Mouse (Mus musculus): ENCODE results near the gene Eef1akmt2. TPM values are rescaled to one million over a fixed set of nuclear protein-coding genes. Genes with fewer than 3 reads are reported as not detected.

The Eef1akmt2 gene
- total and polyA plus RNA-seq, 2 experiments, result 3.4 to 21.8 TPM

- Histone ChIP-seq H3K36me3 (ENCODE audit: control insufficient read depth, insufficient read depth, low read length) (no peaks in the 10 kb centered on the region), H3K79me2 (ENCODE audit: control insufficient read depth, insufficient read depth, low read length) (peaks cover 37% of the 10 kb centered on the region), H3K4me1 (ENCODE audit: control insufficient read depth, insufficient read depth, low read length) (peaks cover 28% of the 10 kb centered on the region), H3K4me3 (ENCODE audit: insufficient read depth, low read depth, low read length) (no peak overlapping the region), H3K9ac (ENCODE audit: low read depth, low read length) (no peak overlapping the region), H3K27ac (replicated peaks; ENCODE audit: insufficient read depth, low read depth, low read length) (0 out of 2 replicates have a peak overlapping the region, but pooled peaks have one; percentile 5), H3K27me3 (ENCODE audit: control insufficient read depth, insufficient read depth, low read length) (no peaks in the 10 kb centered on the region)
- TF ChIP-seq CTCF (IDR thresholded peaks at IDR 0.05; ENCODE audit: low read depth, low read length) (no peak), POLR2A (IDR thresholded peaks at IDR 0.05; ENCODE audit: extremely low read depth, insufficient read depth, low read length) (no peak)
- 71% methylated on average over 7 of the region's 7 CpGs for WGBS
- DNase-seq (ENCODE audit: extremely low read depth, low read depth, low spot score), result no peak
Observed at GRCm38 (mm10) chr7:132804461-132804860, 48.0 kb downstream of the Eef1akmt2 start.

GRCm38 (mm10) chr7:132803962-132804361 is 48.5 kb downstream of the Eef1akmt2 start:
- WGBS, result 58% methylated on average over 3 of the region's 3 CpGs
- TF ChIP-seq CTCF (IDR thresholded peaks at IDR 0.05; ENCODE audit: low read depth, low read length) (no peak), POLR2A (IDR thresholded peaks at IDR 0.05; ENCODE audit: extremely low read depth, insufficient read depth, low read length) (no peak)

GRCm38 (mm10) chr7:132803336-132803735 is 49.1 kb downstream of the Eef1akmt2 start:
- no peak overlapping the region for H3K9ac ChIP-seq (ENCODE audit: low read depth, low read length)
- no peak for DNase-seq (ENCODE audit: extremely low read depth, low read depth, low spot score)
- H3K27ac ChIP-seq (replicated peaks; ENCODE audit: insufficient read depth, low read depth, low read length), result no peak overlapping the region
- peaks cover 35% of the 10 kb centered on the region for H3K79me2 ChIP-seq (ENCODE audit: control insufficient read depth, insufficient read depth, low read length)
- TF ChIP-seq POLR2A (IDR thresholded peaks at IDR 0.05; ENCODE audit: extremely low read depth, insufficient read depth, low read length) (no peak), CTCF (IDR thresholded peaks at IDR 0.05; ENCODE audit: low read depth, low read length) (no peak)
- no peak overlapping the region for H3K4me3 ChIP-seq (ENCODE audit: insufficient read depth, low read depth, low read length)
- peaks cover 33% of the 10 kb centered on the region for H3K4me1 ChIP-seq (ENCODE audit: control insufficient read depth, insufficient read depth, low read length)
- H3K27me3 ChIP-seq (ENCODE audit: control insufficient read depth, insufficient read depth, low read length), result no peaks in the 10 kb centered on the region
- 63% methylated on average over 2 of the region's 2 CpGs for WGBS
- H3K36me3 ChIP-seq (ENCODE audit: control insufficient read depth, insufficient read depth, low read length), result no peaks in the 10 kb centered on the region

More at GRCm38 (mm10) chr7:132803962-132804361, 48.5 kb downstream of the Eef1akmt2 start:
- Histone ChIP-seq H3K27me3 (ENCODE audit: control insufficient read depth, insufficient read depth, low read length) (no peaks in the 10 kb centered on the region), H3K27ac (replicated peaks; ENCODE audit: insufficient read depth, low read depth, low read length) (no peak overlapping the region), H3K9ac (ENCODE audit: low read depth, low read length) (no peak overlapping the region), H3K79me2 (ENCODE audit: control insufficient read depth, insufficient read depth, low read length) (peaks cover 37% of the 10 kb centered on the region), H3K36me3 (ENCODE audit: control insufficient read depth, insufficient read depth, low read length) (no peaks in the 10 kb centered on the region), H3K4me1 (ENCODE audit: control insufficient read depth, insufficient read depth, low read length) (peaks cover 33% of the 10 kb centered on the region), H3K4me3 (ENCODE audit: insufficient read depth, low read depth, low read length) (no peak overlapping the region)
- DNase-seq (ENCODE audit: extremely low read depth, low read depth, low spot score), result no peak

- Histone ChIP-seq H3K27me3 (ENCODE audit: control insufficient read depth, insufficient read depth, low read length) (no peaks in the 10 kb centered on the region), H3K9ac (ENCODE audit: low read depth, low read length) (no peak overlapping the region), H3K27ac (replicated peaks; ENCODE audit: insufficient read depth, low read depth, low read length) (no peak overlapping the region), H3K79me2 (ENCODE audit: control insufficient read depth, insufficient read depth, low read length) (peaks cover 37% of the 10 kb centered on the region), H3K4me3 (ENCODE audit: insufficient read depth, low read depth, low read length) (no peak overlapping the region), H3K36me3 (ENCODE audit: control insufficient read depth, insufficient read depth, low read length) (no peaks in the 10 kb centered on the region), H3K4me1 (ENCODE audit: control insufficient read depth, insufficient read depth, low read length) (peaks cover 31% of the 10 kb centered on the region)
- TF ChIP-seq CTCF (IDR thresholded peaks at IDR 0.05; ENCODE audit: low read depth, low read length), result no peak
- TF ChIP-seq POLR2A (IDR thresholded peaks at IDR 0.05; ENCODE audit: extremely low read depth, insufficient read depth, low read length), result no peak
- WGBS, result 81% methylated on average over 11 of the region's 11 CpGs
- DNase-seq (ENCODE audit: extremely low read depth, low read depth, low spot score), result no peak
Observed at GRCm38 (mm10) chr7:132802691-132803090, 49.8 kb downstream of the Eef1akmt2 start.

- Histone ChIP-seq H3K36me3 (ENCODE audit: control insufficient read depth, insufficient read depth, low read length) (no peaks in the 10 kb centered on the region), H3K9ac (ENCODE audit: low read depth, low read length) (no peak overlapping the region), H3K4me3 (ENCODE audit: insufficient read depth, low read depth, low read length) (no peak overlapping the region), H3K27me3 (ENCODE audit: control insufficient read depth, insufficient read depth, low read length) (no peaks in the 10 kb centered on the region), H3K4me1 (ENCODE audit: control insufficient read depth, insufficient read depth, low read length) (peaks cover 31% of the 10 kb centered on the region), H3K27ac (replicated peaks; ENCODE audit: insufficient read depth, low read depth, low read length) (peak overlapping the region; percentile 53; the same call in 1 of the 2 replicates), H3K79me2 (ENCODE audit: control insufficient read depth, insufficient read depth, low read length) (peaks cover 37% of the 10 kb centered on the region)
- WGBS, result 73% methylated on average over 2 of the region's 2 CpGs
- DNase-seq (ENCODE audit: extremely low read depth, low read depth, low spot score), result no peak
- no peak for TF ChIP-seq CTCF (IDR thresholded peaks at IDR 0.05; ENCODE audit: low read depth, low read length)
- no peak for TF ChIP-seq POLR2A (IDR thresholded peaks at IDR 0.05; ENCODE audit: extremely low read depth, insufficient read depth, low read length)
Observed at GRCm38 (mm10) chr7:132802066-132802465, 50.4 kb downstream of the Eef1akmt2 start.

GRCm38 (mm10) chr7:132801509-132801908 is 51.0 kb downstream of the Eef1akmt2 start:
- Histone ChIP-seq H3K27me3 (ENCODE audit: control insufficient read depth, insufficient read depth, low read length) (no peaks in the 10 kb centered on the region), H3K4me3 (ENCODE audit: insufficient read depth, low read depth, low read length) (no peak overlapping the region), H3K36me3 (ENCODE audit: control insufficient read depth, insufficient read depth, low read length) (no peaks in the 10 kb centered on the region), H3K9ac (ENCODE audit: low read depth, low read length) (no peak overlapping the region), H3K27ac (replicated peaks; ENCODE audit: insufficient read depth, low read depth, low read length) (no peak overlapping the region), H3K79me2 (ENCODE audit: control insufficient read depth, insufficient read depth, low read length) (peaks cover 37% of the 10 kb centered on the region), H3K4me1 (ENCODE audit: control insufficient read depth, insufficient read depth, low read length) (peaks cover 29% of the 10 kb centered on the region)
- TF ChIP-seq CTCF (IDR thresholded peaks at IDR 0.05; ENCODE audit: low read depth, low read length) (no peak), POLR2A (IDR thresholded peaks at IDR 0.05; ENCODE audit: extremely low read depth, insufficient read depth, low read length) (no peak)
- DNase-seq (ENCODE audit: extremely low read depth, low read depth, low spot score), result no peak
- WGBS, result 84% methylated on average over 5 of the region's 5 CpGs

Measured in liver, adult 2 months (tissue).